Comparison of ENCODE assay signal across 27 mouse cellular contexts in genomic region chr7:61455805-61456204, GRCm38 (mm10).
DNase-seq lines count a peak whose midpoint lies in the region; ATAC-seq and TF ChIP-seq lines count a peak whose summit lies in the region.
"Had no signal": no experiment of that assay in that cellular context is flagged by ENCODE, and none has a peak within 500 bp of the region (broad histone marks: within the 10 kb centered on the region; RNA-seq: fewer than 3 reads in every experiment).

No protein-coding gene starts in this region.

- no peak for ATAC-seq in forebrain, postnatal 0 days
- no peak for ATAC-seq in forebrain, embryonic 12.5 days (ENCODE audit: low FRiP score)
- ATAC-seq: activated CD4-positive, CD25-positive, alpha-beta regulatory T cell, adult 4 months; forebrain, embryonic 13.5 days; intestine, embryonic 15.5 days had no signal

- no peaks in the 10 kb centered on the region for H3K36me3 ChIP-seq in forebrain, postnatal 0 days (ENCODE audit: insufficient read depth)
- no peaks in the 10 kb centered on the region for H3K36me3 ChIP-seq in forebrain, embryonic 12.5 days (replicated peaks)
- H3K36me3 ChIP-seq: embryonic facial prominence, embryonic 10.5 days; embryonic facial prominence, embryonic 13.5 days; heart, embryonic 10.5 days; heart, embryonic 13.5 days; hindbrain, embryonic 15.5 days; intestine, embryonic 15.5 days had no signal

- WGBS in forebrain, postnatal 0 days, result 73% methylated on average over 1 of the region's 1 CpGs
- WGBS in forebrain, embryonic 12.5 days, result 79% methylated on average over 1 of the region's 1 CpGs

- H3K27ac ChIP-seq in forebrain, postnatal 0 days (ENCODE audit: low read depth, low read length), result no peak overlapping the region
- H3K27ac ChIP-seq in forebrain, embryonic 12.5 days, result no peak overlapping the region
- H3K27ac ChIP-seq in left cerebral cortex, adult 2 months, result no peak overlapping the region
- H3K27ac ChIP-seq: embryonic facial prominence, embryonic 10.5 days; embryonic facial prominence, embryonic 13.5 days; forebrain, embryonic 13.5 days; heart, adult 2 months; heart, embryonic 10.5 days; heart, embryonic 13.5 days; hindbrain, embryonic 15.5 days; intestine, embryonic 15.5 days had no signal

- peak; percentile 37; the same call in 1 of the 2 replicates for TF ChIP-seq CTCF in forebrain, postnatal 0 days (IDR thresholded peaks at IDR 0.05; ENCODE audit: low read depth)
- peak; percentile 19 for TF ChIP-seq CTCF in left cerebral cortex, adult 2 months (IDR thresholded peaks at IDR 0.05)

- H3K4me3 ChIP-seq in forebrain, postnatal 0 days (ENCODE audit: low read depth, low read length), result no peak overlapping the region
- no peak overlapping the region for H3K4me3 ChIP-seq in forebrain, embryonic 12.5 days (replicated peaks)
- H3K4me3 ChIP-seq in left cerebral cortex, adult 2 months, result no peak overlapping the region
- H3K4me3 ChIP-seq: embryonic facial prominence, embryonic 10.5 days; embryonic facial prominence, embryonic 13.5 days; erythroblast, embryonic 14.5 days; forebrain, embryonic 13.5 days; heart, adult 2 months; heart, embryonic 10.5 days; heart, embryonic 13.5 days; hindbrain, embryonic 15.5 days; intestine, embryonic 15.5 days had no signal

- H3K4me1 ChIP-seq in forebrain, postnatal 0 days (ENCODE audit: insufficient read depth), result no peaks in the 10 kb centered on the region
- no peaks in the 10 kb centered on the region for H3K4me1 ChIP-seq in forebrain, embryonic 12.5 days
- H3K4me1 ChIP-seq: embryonic facial prominence, embryonic 10.5 days; embryonic facial prominence, embryonic 13.5 days; forebrain, embryonic 13.5 days; heart, embryonic 10.5 days; heart, embryonic 13.5 days; hindbrain, embryonic 15.5 days; intestine, embryonic 15.5 days had no signal

- no peaks in the 10 kb centered on the region for H3K27me3 ChIP-seq in forebrain, postnatal 0 days (ENCODE audit: insufficient read depth, low read length)
- H3K27me3 ChIP-seq in forebrain, embryonic 12.5 days, result no peaks in the 10 kb centered on the region
- H3K27me3 ChIP-seq: embryonic facial prominence, embryonic 13.5 days; forebrain, embryonic 13.5 days; heart, embryonic 13.5 days; hindbrain, embryonic 15.5 days; intestine, embryonic 15.5 days had no signal

- no peak overlapping the region for H3K9ac ChIP-seq in forebrain, postnatal 0 days
- H3K9ac ChIP-seq in forebrain, embryonic 12.5 days, result no peak overlapping the region
- H3K9ac ChIP-seq: embryonic facial prominence, embryonic 13.5 days; forebrain, embryonic 13.5 days; heart, embryonic 13.5 days; hindbrain, embryonic 15.5 days; intestine, embryonic 15.5 days had no signal

- intact Hi-C loops in left cerebral cortex, adult 2 months (cut with DNase I), result loop anchor here (2.0 to 5.0 kb wide), 2 partner anchors 19 to 316 kb away; no protein-coding TSS in a partner anchor
- intact Hi-C loops in left cerebral cortex, postnatal 4 days (cut with DNase I), result loop anchor here (5.0 kb wide), 1 partner anchor 316 kb away; no protein-coding TSS in a partner anchor

- H3K9me3 ChIP-seq in forebrain, postnatal 0 days (ENCODE audit: low read length), result no peaks in the 10 kb centered on the region
- no peaks in the 10 kb centered on the region for H3K9me3 ChIP-seq in forebrain, embryonic 12.5 days
- H3K9me3 ChIP-seq: embryonic facial prominence, embryonic 13.5 days; forebrain, embryonic 13.5 days; heart, embryonic 10.5 days; intestine, embryonic 15.5 days had no signal

- DNase-seq in forebrain, postnatal 0 days, result peak; percentile 0
- DNase-seq in left cerebral cortex, adult 2 months (ENCODE audit: extremely low spot score in 1 of 2, low spot score in 2 of 2), result no peak
- DNase-seq in left cerebral cortex, postnatal 4 days, result no peak
- peak; percentile 2 for DNase-seq in A20 (ENCODE audit: low read depth, low spot score)
- peak; percentile 1 for DNase-seq in telencephalon, adult 2 months (ENCODE audit: low read depth, low spot score)
- DNase-seq in spleen, postnatal 14 days (ENCODE audit: low spot score in 2 of 2), result no peak
- DNase-seq: adrenal gland, adult 8-10 months; adrenal gland, postnatal 25 days; cerebellum, adult 11 months; cerebellum, adult 2 months; cerebellum, adult 9-11 months; cerebellum, postnatal 25 days; gastrocnemius, postnatal 10 days; gastrocnemius, postnatal 36 days; heart, adult 2 months; heart, postnatal 14 days; heart, postnatal 4 days had no signal

- no peak overlapping the region for H3K4me2 ChIP-seq in forebrain, postnatal 0 days (ENCODE audit: low read depth)
- no peak overlapping the region for H3K4me2 ChIP-seq in forebrain, embryonic 12.5 days
- H3K4me2 ChIP-seq: embryonic facial prominence, embryonic 13.5 days; forebrain, embryonic 13.5 days; heart, embryonic 13.5 days; hindbrain, embryonic 15.5 days; intestine, embryonic 15.5 days had no signal

Comparison
In these comparisons a context has a peak if more than half of its experiments do, and no peak if none do; other contexts are left out.
1. DNase-seq: peak in forebrain, postnatal 0 days (single experiment), A20 (single experiment) and telencephalon, adult 2 months (single experiment); none in left cerebral cortex, adult 2 months (0 of 2), left cerebral cortex, postnatal 4 days (single experiment) and spleen, postnatal 14 days (0 of 2).